Mouse (Mus musculus) heart, postnatal 0 days (tissue): ENCODE measurements at regions not wholly inside any gene's neighbourhood (a gene's known extent, or its start where the extent isn't known, plus 50 kb on each side); places are given as distances from the start of the nearest gene placed in this dataset.

Experiments used
- CTCF ChIP-seq: IDR thresholded peaks from 2 replicates; pipeline ENCODE4 v1.5.1; 2016; ENCODE audit warnings: antibody characterized with exemption, control low read depth, low read depth
- EP300 ChIP-seq: IDR thresholded peaks from 2 replicates; pipeline ENCODE4 v1.6.1; 2016; ENCODE audit warnings: antibody characterized with exemption, low read depth

DNA sequence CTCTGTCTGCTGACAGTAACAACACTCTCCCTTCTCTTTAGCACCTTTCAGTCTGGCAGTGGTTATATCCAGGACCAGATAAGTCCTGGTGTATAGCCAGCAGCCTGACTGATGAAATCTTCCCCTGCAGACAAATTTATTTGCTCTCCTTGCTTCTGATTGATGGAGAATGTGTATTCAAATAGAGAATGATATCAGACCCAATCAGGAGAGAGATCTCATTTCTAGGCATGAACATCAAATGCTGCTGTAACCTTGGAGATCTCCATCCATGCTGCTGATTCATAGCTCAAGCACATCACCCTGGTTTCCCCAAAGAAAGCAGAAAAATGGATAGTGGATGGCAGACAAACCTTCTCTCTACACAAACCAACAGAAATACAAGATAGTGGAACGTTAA is 663.3 kb upstream of the Ndn start:
- TF ChIP-seq CTCF (no peak), EP300 (no peak)
